Mouse (Mus musculus): ENCODE results near the gene Tmem104. TPM values are rescaled to one million over a fixed set of nuclear protein-coding genes. Genes with fewer than 3 reads are reported as not detected.

The Tmem104 gene
- polyA plus RNA-seq, 1 experiment from 2014 or later, result 15.1 TPM

DNA sequence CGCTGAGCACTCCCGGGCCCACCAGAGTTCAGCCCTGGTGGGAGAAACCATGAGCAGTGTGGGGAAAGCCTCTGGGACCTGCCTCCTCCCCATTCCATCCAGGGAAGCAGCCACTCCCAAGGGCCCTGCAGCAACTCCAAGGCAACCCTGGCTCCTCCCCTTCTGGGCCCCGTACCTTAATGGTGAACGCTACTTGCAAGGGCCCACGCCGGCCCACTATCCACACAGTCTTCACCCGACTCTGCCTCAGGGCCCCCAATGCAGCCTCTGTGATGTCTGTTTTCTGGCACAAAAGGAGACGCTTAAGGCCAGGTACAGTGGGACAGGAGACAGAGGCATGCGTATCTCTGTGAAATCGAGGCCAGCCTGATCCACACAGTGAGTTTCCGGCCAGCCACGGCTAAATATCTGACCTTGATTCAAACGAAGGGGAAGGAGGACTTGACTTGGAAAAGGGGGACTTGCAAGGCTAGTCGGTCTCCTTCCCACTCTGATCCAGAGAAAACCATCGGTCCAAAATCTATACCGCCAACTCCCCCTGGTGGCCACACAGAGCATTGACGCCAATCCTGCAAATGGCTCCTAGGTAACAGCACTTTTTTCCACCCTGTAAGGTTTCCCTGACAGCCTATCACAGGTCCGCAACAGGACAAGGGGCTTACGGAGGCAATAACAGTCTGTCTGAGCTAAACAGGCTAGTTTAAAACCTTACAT lies 83.0 kb downstream of the Tmem104 start:
- Histone ChIP-seq H3K9ac (no peak overlapping the region), H3K4me1 (replicated peaks) (peaks cover 31% of the 10 kb centered on the region), H3K4me2 (no peak overlapping the region), H3K4me3 (no peak overlapping the region), H3K9me3 (no peaks in the 10 kb centered on the region), H3K36me3 (peaks cover 10% of the 10 kb centered on the region; the same call in 1 of the 2 replicates), H3K27me3 (peaks cover 45% of the 10 kb centered on the region), H3K27ac (replicated peaks) (no peak overlapping the region)
- 29% methylated on average over 19 of the region's 19 CpGs for WGBS
- no peak for ATAC-seq (ENCODE audit: low FRiP score, low read depth)

DNA sequence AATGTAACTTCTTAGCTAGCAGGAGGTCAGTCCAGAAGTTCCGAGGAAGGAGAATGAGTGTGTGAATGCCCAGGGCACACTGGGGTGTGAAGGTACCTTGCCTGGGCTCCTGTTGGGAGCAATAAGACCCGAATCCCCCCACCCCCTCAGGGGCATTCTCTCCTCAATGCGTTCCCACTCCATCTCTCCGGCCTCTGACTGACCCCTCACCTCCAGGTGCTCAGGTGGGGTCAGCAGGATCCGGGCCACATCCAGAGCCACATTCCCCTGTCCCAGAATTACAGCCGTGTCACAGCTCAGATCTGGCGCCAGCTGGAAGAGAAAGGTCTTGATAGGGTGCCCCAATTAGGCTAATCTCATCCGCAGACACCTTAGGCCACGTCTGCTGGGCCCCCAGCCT lies 83.8 kb downstream of the Tmem104 start:
- WGBS, result 85% methylated on average over 9 of the region's 9 CpGs
- H3K9ac ChIP-seq, result no peak overlapping the region

DNA sequence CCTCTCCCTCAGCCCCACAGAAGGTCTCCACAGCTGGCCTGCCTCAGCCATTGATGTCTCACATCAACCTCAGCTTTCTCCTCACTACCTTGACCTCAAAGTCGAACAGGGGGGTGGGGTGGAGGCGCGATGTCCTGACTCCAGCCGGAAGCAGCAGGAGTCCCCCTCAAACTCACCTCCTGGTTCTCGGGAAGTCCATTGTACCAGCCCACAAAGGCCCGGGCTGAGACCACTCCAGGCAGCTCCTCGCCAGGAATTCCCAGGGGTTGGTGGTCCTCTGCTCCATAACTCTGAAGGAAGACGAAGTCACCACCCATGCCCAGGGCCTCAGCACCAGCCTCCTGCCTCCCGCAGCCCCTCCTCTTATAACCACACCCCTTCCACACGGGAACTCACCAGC lies 84.2 kb downstream of the Tmem104 start:
- no peak overlapping the region for H3K4me3 ChIP-seq
- H3K4me2 ChIP-seq, result no peak overlapping the region
- H3K36me3 ChIP-seq, result peaks cover 10% of the 10 kb centered on the region; the same call in 1 of the 2 replicates
- H3K9ac ChIP-seq, result no peak overlapping the region
- ATAC-seq (ENCODE audit: low FRiP score, low read depth), result no peak
- H3K4me1 ChIP-seq (replicated peaks), result peaks cover 31% of the 10 kb centered on the region
- peaks cover 33% of the 10 kb centered on the region for H3K27me3 ChIP-seq
- 69% methylated on average over 10 of the region's 10 CpGs for WGBS
- H3K27ac ChIP-seq (replicated peaks), result no peak overlapping the region
- H3K9me3 ChIP-seq, result no peaks in the 10 kb centered on the region

More for the DNA sequence above, 83.8 kb downstream of the Tmem104 start:
- H3K9me3 ChIP-seq, result no peaks in the 10 kb centered on the region
- no peak overlapping the region for H3K4me3 ChIP-seq
- H3K4me2 ChIP-seq, result no peak overlapping the region
- H3K27me3 ChIP-seq, result peaks cover 37% of the 10 kb centered on the region
- H3K4me1 ChIP-seq (replicated peaks), result peaks cover 31% of the 10 kb centered on the region
- ATAC-seq (ENCODE audit: low FRiP score, low read depth), result no peak
- peaks cover 10% of the 10 kb centered on the region; the same call in 1 of the 2 replicates for H3K36me3 ChIP-seq
- H3K27ac ChIP-seq (replicated peaks), result no peak overlapping the region

DNA sequence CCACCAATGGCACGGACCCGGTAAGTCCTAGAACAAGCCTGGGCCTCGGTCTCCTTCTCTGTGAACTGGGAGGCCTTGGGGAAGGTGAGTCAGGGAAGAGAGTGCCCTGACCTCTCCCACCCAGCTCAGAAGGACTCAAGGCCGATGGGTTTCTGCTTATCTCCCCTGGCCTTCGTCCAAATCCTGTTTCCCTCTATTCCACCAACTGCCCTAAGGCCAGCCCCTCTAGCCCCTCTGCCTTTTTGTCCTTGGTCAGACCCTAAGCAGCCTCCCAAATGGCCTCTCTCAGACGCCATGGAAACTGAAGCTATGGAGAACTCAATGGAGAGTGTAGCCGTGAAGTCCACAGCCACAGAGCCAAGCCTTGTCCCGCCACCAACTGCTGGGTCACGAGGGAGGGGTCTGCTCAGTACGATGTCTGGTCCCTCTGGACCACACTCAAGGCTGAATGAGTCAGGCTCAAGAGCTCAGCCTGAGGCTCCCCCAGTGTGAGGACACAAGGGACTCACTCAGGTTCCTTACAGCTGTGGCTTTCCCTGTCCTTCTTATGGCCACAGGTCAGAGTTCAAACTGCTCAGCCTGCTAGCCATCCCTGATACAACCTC lies 85.7 kb downstream of the Tmem104 start:
- Histone ChIP-seq H3K4me2 (no peak overlapping the region), H3K4me3 (no peak overlapping the region), H3K9ac (no peak overlapping the region), H3K27ac (replicated peaks) (no peak overlapping the region), H3K36me3 (peaks cover 10% of the 10 kb centered on the region; the same call in 1 of the 2 replicates), H3K27me3 (peaks cover 18% of the 10 kb centered on the region), H3K4me1 (replicated peaks) (peaks cover 27% of the 10 kb centered on the region), H3K9me3 (no peaks in the 10 kb centered on the region)
- no peak for ATAC-seq (ENCODE audit: low FRiP score, low read depth)
- 69% methylated on average over 10 of the region's 10 CpGs for WGBS

DNA sequence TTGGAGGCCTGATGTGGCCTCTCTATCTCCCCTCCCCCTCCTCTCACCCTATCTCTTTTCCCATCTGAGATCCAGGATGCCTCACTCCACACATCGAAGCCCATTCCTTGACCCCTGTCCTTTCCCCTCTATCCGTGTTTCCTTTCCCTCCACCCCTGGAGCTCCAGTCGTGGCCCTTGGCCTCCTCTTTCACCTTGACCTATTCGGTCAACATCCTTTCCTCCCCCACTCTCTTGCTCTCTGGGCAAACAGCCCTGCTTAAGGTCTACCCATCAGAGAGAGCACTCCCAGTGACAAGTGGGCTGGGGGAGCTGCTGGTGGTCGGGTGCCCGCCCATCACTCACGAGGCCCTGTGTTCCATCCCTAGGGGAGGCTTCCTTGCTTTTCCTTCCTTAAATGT lies 86.4 kb downstream of the Tmem104 start:
- H3K27me3 ChIP-seq, result peaks cover 10% of the 10 kb centered on the region

DNA sequence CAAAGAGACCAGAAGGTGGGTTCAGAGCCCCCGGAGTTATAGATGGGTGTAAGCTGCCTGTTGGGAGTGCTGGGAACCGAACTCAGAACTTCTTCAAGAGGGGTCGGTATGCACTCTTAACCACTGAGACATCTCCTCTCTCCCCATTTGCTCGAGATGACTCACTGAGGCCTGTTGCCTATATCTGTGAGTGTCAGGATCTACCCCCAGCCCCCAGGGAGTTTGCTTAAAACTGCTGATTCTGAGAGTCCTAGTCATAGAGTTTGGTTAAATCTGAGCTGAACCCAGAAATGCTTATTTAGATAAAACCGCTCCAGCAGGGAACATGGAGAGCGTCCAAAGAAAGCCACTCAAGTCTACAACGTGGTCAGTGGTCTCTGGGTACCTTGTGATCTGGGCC lies 86.9 kb downstream of the Tmem104 start:
- H3K36me3 ChIP-seq, result 0 out of 2 replicates have a peak, but pooled peaks cover 3% of the 10 kb centered on the region
- no peak overlapping the region for H3K4me2 ChIP-seq
- no peaks in the 10 kb centered on the region for H3K9me3 ChIP-seq
- H3K27me3 ChIP-seq, result peaks cover 6% of the 10 kb centered on the region; the same call in 1 of the 2 replicates
- H3K4me1 ChIP-seq (replicated peaks), result peaks cover 28% of the 10 kb centered on the region
- WGBS, result 87% methylated on average over 7 of the region's 7 CpGs
- H3K27ac ChIP-seq (replicated peaks), result no peak overlapping the region
- no peak overlapping the region for H3K4me3 ChIP-seq
- ATAC-seq (ENCODE audit: low FRiP score, low read depth), result no peak
- no peak overlapping the region for H3K9ac ChIP-seq

More for the DNA sequence above, 86.4 kb downstream of the Tmem104 start:
- Histone ChIP-seq H3K36me3 (peaks cover 7% of the 10 kb centered on the region; the same call in 1 of the 2 replicates), H3K9ac (no peak overlapping the region), H3K27ac (replicated peaks) (no peak overlapping the region), H3K4me2 (no peak overlapping the region), H3K9me3 (no peaks in the 10 kb centered on the region), H3K4me3 (no peak overlapping the region), H3K4me1 (replicated peaks) (peaks cover 28% of the 10 kb centered on the region)
- WGBS, result 76% methylated on average over 7 of the region's 7 CpGs
- no peak for ATAC-seq (ENCODE audit: low FRiP score, low read depth)

DNA sequence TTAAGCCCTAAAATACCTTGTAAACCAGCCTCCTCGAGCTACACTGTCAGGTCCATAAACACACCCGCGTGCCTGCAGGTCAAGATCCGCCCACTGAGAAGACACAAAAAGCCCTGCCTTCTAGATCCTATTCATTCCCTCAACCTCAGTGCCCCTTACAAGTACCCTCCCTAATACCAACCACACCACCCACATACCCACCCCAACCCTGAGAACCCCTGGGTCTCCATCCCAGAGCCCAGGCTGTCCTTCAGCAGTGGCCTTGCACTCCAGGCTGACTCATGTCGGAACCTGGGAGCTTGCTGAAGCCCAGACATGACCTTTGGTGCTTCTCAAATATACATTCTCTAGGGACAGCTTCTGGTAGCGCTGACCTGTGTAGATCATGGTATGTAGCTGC lies 87.5 kb downstream of the Tmem104 start:
- Histone ChIP-seq H3K4me1 (replicated peaks) (peaks cover 28% of the 10 kb centered on the region), H3K27me3 (no peaks in the 10 kb centered on the region), H3K9ac (no peak overlapping the region), H3K4me3 (no peak overlapping the region), H3K4me2 (no peak overlapping the region), H3K27ac (replicated peaks) (no peak overlapping the region), H3K36me3 (no peaks in the 10 kb centered on the region), H3K9me3 (no peaks in the 10 kb centered on the region)
- 91% methylated on average over 6 of the region's 6 CpGs for WGBS
- no peak for ATAC-seq (ENCODE audit: low FRiP score, low read depth)

DNA sequence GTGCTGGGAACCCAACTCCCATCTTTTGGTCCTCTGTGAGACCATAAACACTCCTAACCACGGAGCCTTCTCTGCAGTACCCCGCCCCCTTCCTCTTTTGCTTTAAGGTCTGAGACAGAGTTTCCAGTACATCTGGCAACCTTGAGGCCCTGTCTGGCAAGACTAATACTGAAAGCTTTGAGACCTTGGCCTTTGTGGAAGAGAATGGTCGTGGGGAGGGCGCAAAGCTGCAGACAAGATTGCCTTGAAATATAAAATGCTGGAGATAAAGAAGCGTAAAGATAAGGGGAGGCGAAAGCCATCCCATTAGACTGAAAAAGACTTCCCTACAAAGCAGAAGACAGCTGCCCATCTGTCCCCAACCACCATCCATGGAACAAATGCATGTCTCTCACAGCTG lies 88.2 kb downstream of the Tmem104 start:
- Histone ChIP-seq H3K4me2 (peak overlapping the region; percentile 90), H3K9ac (peak overlapping the region; percentile 74; the same call in 1 of the 2 replicates), H3K27me3 (no peaks in the 10 kb centered on the region), H3K9me3 (no peaks in the 10 kb centered on the region), H3K4me3 (peak overlapping the region; percentile 64), H3K4me1 (replicated peaks) (peaks cover 24% of the 10 kb centered on the region), H3K27ac (replicated peaks) (no peak overlapping the region), H3K36me3 (no peaks in the 10 kb centered on the region)
- no peak for ATAC-seq (ENCODE audit: low FRiP score, low read depth)
- WGBS, result 89% methylated on average over 6 of the region's 6 CpGs

DNA sequence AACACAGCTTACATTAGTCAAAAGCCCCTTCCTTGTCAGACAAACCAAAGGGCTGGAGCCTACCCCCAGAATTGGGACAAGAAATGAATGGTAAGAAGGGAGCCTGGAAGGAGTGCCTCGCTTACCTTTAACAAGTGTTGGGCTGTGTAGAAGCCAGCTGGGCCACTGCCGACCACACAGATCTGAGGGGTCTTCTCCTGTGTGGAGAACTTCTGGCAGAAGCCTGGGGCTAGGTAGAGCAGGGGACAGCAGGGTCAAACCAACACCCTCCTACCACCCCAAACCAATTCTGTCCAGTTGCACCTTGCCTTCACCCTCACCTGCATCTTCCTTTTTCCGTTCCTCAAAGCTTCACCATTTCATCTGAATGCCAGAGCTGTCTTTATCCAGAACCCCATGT lies 88.7 kb downstream of the Tmem104 start:
- peak overlapping the region; percentile 74 for H3K9ac ChIP-seq
- ATAC-seq (ENCODE audit: low FRiP score, low read depth), result no peak
- H3K27me3 ChIP-seq, result no peaks in the 10 kb centered on the region
- H3K4me1 ChIP-seq (replicated peaks), result peaks cover 24% of the 10 kb centered on the region
- H3K27ac ChIP-seq (replicated peaks), result peak overlapping the region; percentile 90; the same call in 1 of the 2 replicates
- H3K9me3 ChIP-seq, result no peaks in the 10 kb centered on the region
- 59% methylated on average over 3 of the region's 3 CpGs for WGBS
- no peaks in the 10 kb centered on the region for H3K36me3 ChIP-seq
- peak overlapping the region; percentile 90 for H3K4me2 ChIP-seq
- H3K4me3 ChIP-seq, result peak overlapping the region; percentile 64

DNA sequence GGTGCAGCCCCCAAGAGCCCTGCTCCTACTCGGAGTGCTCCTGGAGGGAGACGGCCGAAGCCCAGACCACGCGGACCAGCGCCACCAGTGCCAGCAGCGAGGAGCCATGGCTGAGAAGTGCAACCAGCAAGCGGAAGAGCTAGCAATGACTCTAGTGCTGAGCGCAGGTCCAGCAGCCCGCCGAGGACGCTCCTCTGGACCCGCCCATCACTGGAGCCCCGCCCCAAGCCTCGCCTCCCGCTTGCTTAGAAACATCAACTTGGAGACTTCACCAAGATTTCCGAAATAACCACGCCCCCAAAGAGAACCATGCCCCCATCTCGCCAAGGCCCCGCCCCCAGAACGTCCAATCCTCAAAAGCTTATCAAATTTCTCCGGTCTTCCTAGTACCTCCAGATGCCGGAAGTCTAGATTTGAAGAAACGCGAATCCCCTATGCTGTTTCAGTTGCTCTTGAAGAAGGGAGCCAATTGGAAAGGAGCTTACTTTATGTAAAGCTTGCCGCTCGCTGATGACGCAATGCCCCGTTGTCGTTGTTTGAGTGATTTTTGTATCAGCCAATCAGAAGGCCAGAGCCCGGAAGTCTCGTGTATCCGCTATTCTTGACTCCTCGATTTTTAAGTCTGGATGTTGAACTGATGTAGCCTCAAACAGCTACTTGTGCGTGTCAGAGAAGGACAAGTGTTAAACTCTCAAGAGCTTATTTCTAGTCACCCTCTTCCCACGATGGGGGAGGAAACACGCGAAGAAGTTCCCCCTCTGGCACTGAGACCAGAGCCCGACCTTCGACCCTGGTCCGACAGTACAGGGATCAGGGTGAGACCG lies 89.7 kb downstream of the Tmem104 start, which contains the start of gene Fdxr:
Gene Fdxr (minus strand): TSS at position 271 of the 824 bp plus-strand sequence.
- Histone ChIP-seq H3K9me3 (no peaks in the 10 kb centered on the region), H3K4me2 (peak within 1 kb of the TSS; percentile 90), H3K36me3 (no peaks in the 10 kb centered on the region), H3K27ac (replicated peaks) (peak within 1 kb of the TSS; percentile 90), H3K4me1 (replicated peaks) (peaks cover 24% of the 10 kb centered on the region), H3K9ac (peak within 1 kb of the TSS; percentile 74), H3K4me3 (peak within 1 kb of the TSS; percentile 64), H3K27me3 (no peaks in the 10 kb centered on the region)
- ATAC-seq (ENCODE audit: low FRiP score, low read depth), result peak; percentile 97
- WGBS, result under 1% methylated on average over 42 of the region's 42 CpGs

DNA sequence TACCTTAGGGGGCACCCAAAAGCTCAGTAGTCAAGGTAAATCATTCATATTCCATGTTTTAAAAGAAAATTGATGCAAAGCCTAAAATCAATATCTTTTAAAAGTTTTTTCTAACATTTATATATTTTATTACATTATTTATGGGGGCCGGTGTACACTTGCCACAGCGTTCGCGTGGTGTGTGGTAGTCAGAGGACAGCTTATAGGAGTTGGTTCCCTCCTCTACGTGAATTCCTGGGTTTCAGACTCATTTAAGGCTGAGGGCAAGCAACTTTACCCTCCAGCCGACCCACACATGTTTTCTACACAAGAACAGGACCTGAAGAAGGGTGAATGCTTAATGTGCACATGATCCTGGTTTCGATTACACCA lies 90.3 kb downstream of the Tmem104 start:
- Histone ChIP-seq H3K9ac (peak overlapping the region; percentile 63), H3K4me3 (peak overlapping the region; percentile 64), H3K4me2 (peak overlapping the region; percentile 76), H3K9me3 (no peaks in the 10 kb centered on the region), H3K27ac (replicated peaks) (peak overlapping the region; percentile 90), H3K4me1 (replicated peaks) (peaks cover 24% of the 10 kb centered on the region), H3K27me3 (no peaks in the 10 kb centered on the region), H3K36me3 (no peaks in the 10 kb centered on the region)
- 18% methylated on average over 7 of the region's 7 CpGs for WGBS
- no peak for ATAC-seq (ENCODE audit: low FRiP score, low read depth)

DNA sequence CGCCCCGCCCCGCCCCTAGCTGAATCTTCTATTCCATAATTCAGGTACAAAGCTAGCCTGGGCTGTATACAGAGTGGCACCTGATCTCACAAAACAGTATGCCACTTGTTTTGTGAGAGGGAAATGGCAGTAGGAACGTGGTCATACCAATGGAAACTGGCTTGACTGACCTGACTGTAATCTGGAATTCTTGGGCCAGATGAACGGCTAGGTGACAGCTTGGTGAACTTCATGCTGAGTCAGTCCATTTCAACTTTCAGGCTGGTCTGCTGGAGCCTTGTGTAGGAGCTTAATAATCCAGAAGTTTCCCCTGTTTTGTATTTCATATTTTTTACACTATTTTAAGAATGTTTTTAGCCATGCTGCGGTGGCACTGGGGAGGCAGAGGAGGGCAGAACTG lies 90.9 kb downstream of the Tmem104 start:
- no peak overlapping the region for H3K27ac ChIP-seq (replicated peaks)
- H3K4me3 ChIP-seq, result no peak overlapping the region
- no peaks in the 10 kb centered on the region for H3K27me3 ChIP-seq
- peak overlapping the region; percentile 76 for H3K4me2 ChIP-seq
- ATAC-seq (ENCODE audit: low FRiP score, low read depth), result no peak
- no peak overlapping the region for H3K9ac ChIP-seq
- no peaks in the 10 kb centered on the region for H3K36me3 ChIP-seq
- 77% methylated on average over 6 of the region's 6 CpGs for WGBS
- peaks cover 24% of the 10 kb centered on the region for H3K4me1 ChIP-seq (replicated peaks)
- no peaks in the 10 kb centered on the region for H3K9me3 ChIP-seq
